Mouse (Mus musculus) lung, embryonic 14.5 days (tissue): ENCODE measurements at regions not wholly inside any gene's neighbourhood (a gene's known extent, or its start where the extent isn't known, plus 50 kb on each side); places are given as distances from the start of the nearest gene placed in this dataset.

ENCODE experiments used
- ATAC-seq: fragments of 200-750 bp; cut with Nextera tagmentation; 2 replicates; pipeline ENCODE4 v1.8.0; 2017; ENCODE audit warnings: mild to moderate bottlenecking, moderate TSS enrichment, moderate library complexity; ENCODE audit not compliant: insufficient read depth
- DNase-seq: peaks from one replicate; pipeline ENCODE4 v3.0.0-alpha.2; 2015
- H3K27ac ChIP-seq: fragments of 300-500 bp; sonication (generic); 2 replicates; pipeline ENCODE4 v1.5.1; 2014; ENCODE audit warnings: low read depth, mild to moderate bottlenecking, moderate library complexity
- H3K27me3 ChIP-seq: fragments of 300-500 bp; sonication (generic); 2 replicates; pipeline ENCODE4 v1.6.1; 2014; ENCODE audit warnings: low read length, control low read depth; ENCODE audit not compliant: insufficient read depth
- H3K36me3 ChIP-seq: fragments of 300-500 bp; sonication (generic); 2 replicates; pipeline ENCODE4 v1.6.1; 2014; ENCODE audit warnings: control low read depth; ENCODE audit not compliant: insufficient read depth
- H3K4me1 ChIP-seq: fragments of 300-500 bp; sonication (generic); 2 replicates; pipeline ENCODE4 v1.6.1; 2014; ENCODE audit warnings: antibody characterized with exemption, control low read depth; ENCODE audit not compliant: insufficient read depth
- H3K4me2 ChIP-seq: fragments of 300-500 bp; sonication (generic); 2 replicates; pipeline ENCODE4 v1.6.1; 2014; ENCODE audit warnings: mild to moderate bottlenecking
- H3K4me3 ChIP-seq: fragments of 300-500 bp; sonication (generic); 2 replicates; pipeline ENCODE4 v1.5.1; 2014; ENCODE audit warnings: low read depth, low read length
- H3K9ac ChIP-seq: fragments of 300-500 bp; sonication (generic); 2 replicates; pipeline ENCODE4 v1.6.1; 2014
- H3K9me3 ChIP-seq: fragments of 300-500 bp; sonication (generic); 2 replicates; pipeline ENCODE4 v1.6.1; 2016; ENCODE audit warnings: low read depth, low read length, control low read depth
- CTCF ChIP-seq: IDR thresholded peaks from 2 replicates; pipeline ENCODE4 v1.5.1; 2016; ENCODE audit warnings: antibody characterized with exemption, low read depth
- WGBS: fragments of 180-500 bp; shearing (Covaris S2); extraction: QIAGEN DNeasy Blood & Tissue Kit; methylation state at CpG from one replicate; pipeline ENCODE4 v1.1.7; 2014; 5-methylcytosine and 5-hydroxymethylcytosine counted together

DNA sequence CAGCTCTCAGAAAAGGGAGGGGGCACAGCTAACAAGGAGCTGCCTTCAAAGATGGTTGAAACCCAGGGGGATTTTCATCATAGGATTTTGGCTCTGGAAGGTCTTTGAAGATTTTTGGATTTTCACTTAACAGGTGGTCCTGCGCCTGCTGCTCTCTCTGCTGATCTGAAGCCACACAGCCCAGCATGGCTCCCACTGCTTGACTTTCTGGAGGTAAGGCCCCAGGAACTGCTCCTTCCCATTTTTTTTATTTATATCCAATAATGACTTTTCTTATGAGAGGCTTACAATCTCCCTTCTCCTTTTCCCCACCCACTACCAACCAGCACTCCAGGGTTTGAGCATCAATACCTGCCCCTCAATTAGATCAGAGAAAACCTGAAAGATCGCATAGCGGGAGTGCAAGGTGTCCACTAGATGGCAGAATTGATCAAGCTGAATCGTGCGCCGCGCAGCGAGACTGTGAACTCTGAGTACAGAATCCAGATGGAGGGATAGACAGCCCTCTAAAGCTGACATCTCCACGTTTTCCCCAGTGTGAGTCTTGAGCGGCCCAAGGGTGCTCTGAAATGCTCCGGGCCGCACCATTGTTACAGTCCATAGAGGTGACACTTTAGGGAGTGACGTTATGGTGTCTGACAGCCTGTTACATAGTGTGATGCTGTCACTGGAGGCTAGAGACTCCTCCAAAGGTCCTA is 194.6 kb upstream of the Ednrb start:
- peak overlapping the region; percentile 7; the same call in 1 of the 2 replicates for H3K4me2 ChIP-seq
- H3K27ac ChIP-seq = no peak overlapping the region
- H3K36me3 ChIP-seq = no peaks in the 10 kb centered on the region
- WGBS = 10% methylated on average over 13 of the region's 13 CpGs
- peak; percentile 89 for TF ChIP-seq CTCF
- H3K9ac ChIP-seq = no peak overlapping the region
- no peak overlapping the region for H3K4me3 ChIP-seq
- H3K9me3 ChIP-seq = no peaks in the 10 kb centered on the region
- DNase-seq (peak; percentile 91), ATAC-seq (peak; percentile 76)
- no peaks in the 10 kb centered on the region for H3K4me1 ChIP-seq
- H3K27me3 ChIP-seq = no peaks in the 10 kb centered on the region

DNA sequence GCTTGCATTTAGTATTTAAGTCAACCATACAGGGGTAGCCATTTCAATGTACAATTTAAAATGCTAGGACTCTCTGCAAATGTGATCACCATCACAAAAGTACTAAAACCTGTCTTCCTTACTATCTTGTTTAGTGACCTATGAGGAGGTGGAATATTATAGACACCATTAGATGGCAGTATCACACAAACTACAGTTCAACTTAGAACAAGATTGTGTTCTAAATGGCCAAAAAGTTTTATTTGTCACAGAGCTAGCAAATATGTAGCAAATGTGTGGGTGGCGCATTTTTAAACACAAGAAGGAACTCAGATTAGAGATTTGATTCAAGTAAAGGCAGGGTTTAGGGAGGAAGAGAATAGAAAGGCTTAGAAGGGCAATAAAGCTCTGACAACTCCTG is 189.4 kb upstream of the Ednrb start:
- ATAC-seq = no peak
- peak; percentile 74 for DNase-seq
- Histone ChIP-seq H3K36me3 (no peaks in the 10 kb centered on the region), H3K4me2 (no peak overlapping the region), H3K27ac (no peak overlapping the region), H3K9ac (no peak overlapping the region), H3K9me3 (no peaks in the 10 kb centered on the region), H3K4me3 (no peak overlapping the region), H3K4me1 (no peaks in the 10 kb centered on the region), H3K27me3 (no peaks in the 10 kb centered on the region)
- WGBS = 37% methylated on average over 1 of the region's 1 CpGs
- peak; percentile 52 for TF ChIP-seq CTCF

DNA sequence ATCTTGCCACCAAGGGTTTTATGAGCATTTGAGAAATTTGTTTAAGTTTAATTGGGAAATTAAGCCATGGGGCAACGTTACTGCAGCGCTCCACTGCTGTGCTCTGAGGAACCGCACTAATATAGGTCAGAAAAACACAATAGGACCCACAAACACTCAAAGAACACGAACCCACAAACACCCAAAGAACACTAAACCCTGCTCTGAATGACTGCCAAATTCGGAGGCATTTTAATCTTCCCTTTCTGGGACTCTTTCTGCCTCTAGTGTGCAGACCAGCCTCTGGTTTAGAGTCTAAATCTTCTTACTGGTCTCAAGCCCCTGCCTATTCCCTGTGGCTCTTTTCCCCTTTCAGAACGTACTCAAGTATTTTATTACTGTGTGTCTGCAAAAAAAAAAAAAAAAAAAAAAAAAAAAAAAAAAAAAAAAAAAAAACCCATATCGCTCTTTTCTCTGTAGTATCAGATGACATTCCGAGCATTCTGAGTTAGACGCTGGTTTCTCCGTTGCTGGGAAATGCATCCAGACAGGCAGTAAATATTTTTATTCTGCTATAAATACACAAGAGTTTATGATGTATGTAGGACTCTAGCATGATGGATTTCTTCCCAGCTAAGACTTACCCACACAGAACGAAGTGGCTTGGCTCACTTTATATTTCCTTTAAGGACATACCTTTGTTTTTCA is 186.7 kb upstream of the Ednrb start:
- 45% methylated on average over 11 of the region's 11 CpGs for WGBS
- no peak for ATAC-seq
- no peaks in the 10 kb centered on the region for H3K4me1 ChIP-seq
- H3K36me3 ChIP-seq = no peaks in the 10 kb centered on the region
- H3K9me3 ChIP-seq = no peaks in the 10 kb centered on the region
- H3K4me3 ChIP-seq = no peak overlapping the region
- no peaks in the 10 kb centered on the region for H3K27me3 ChIP-seq
- no peak overlapping the region for H3K27ac ChIP-seq
- no peak for TF ChIP-seq CTCF
- peak; percentile 45 for DNase-seq
- no peak overlapping the region for H3K4me2 ChIP-seq
- H3K9ac ChIP-seq = no peak overlapping the region

DNA sequence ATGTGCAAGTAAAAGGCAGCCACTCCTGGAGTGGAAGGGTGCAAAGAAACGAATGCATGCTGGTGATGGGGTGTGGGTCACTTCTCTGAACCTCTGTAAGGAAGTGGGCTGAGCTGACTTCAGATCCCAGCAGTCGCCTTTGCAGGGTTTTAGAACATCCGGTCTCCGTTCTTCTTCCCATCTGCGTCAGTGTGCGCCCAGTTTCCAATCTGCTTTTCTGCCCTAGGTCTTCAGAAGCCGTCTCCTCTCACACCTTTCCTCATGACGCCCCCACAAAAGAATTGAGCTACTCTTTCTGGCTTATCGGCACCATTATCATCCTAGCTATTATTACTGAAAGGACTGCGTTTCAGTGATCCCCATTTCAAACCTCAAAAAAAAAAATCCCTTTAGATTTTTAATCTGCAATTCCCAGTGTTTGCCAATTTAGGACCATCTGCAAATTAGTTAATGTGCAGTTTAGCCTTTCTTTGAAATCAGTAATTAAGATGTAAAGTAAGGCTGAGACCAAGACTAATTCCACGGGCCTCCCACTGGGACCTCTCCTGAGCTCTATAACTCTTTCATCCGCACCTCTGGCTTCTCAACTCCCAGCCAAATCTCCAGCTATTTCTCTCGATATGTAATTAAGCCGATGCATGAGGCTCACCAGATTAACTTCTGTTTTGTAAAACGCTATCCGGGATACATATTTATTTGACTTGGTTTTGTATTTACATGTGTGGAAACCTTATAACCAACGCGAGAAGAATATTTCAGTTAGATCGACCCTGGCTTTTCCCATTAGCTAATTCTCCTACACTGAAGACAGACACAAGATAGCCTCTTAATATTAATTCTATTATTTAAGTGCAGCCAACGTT is 185.7 kb upstream of the Ednrb start:
- no peak overlapping the region for H3K27ac ChIP-seq
- no peaks in the 10 kb centered on the region for H3K9me3 ChIP-seq
- no peak overlapping the region for H3K4me2 ChIP-seq
- no peak for ATAC-seq
- no peak overlapping the region for H3K9ac ChIP-seq
- 53% methylated on average over 20 of the region's 20 CpGs for WGBS
- no peak for DNase-seq
- H3K27me3 ChIP-seq = no peaks in the 10 kb centered on the region
- no peaks in the 10 kb centered on the region for H3K36me3 ChIP-seq
- H3K4me3 ChIP-seq = no peak overlapping the region
- no peaks in the 10 kb centered on the region for H3K4me1 ChIP-seq
- TF ChIP-seq CTCF = no peak

DNA sequence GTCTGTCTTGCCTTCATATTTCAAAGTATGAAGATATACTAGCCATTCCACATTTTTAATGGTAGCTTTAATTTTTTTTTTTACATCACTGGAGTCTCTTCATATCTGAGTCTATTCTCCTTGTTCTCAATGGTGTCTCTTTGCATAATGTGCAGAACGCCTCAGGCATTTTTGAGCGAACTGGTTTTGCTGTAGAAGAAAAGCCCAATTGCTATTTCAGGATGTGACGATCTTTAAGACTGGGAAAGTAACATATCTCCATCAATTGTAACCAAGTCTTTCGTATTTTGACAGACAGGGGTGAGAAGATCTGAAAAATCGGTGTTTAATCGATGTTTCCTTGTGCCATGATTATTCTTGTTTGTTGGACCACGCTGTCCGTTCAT is 183.7 kb upstream of the Ednrb start:
- Histone ChIP-seq H3K9ac (no peak overlapping the region), H3K4me3 (no peak overlapping the region), H3K4me2 (no peak overlapping the region), H3K36me3 (no peaks in the 10 kb centered on the region), H3K4me1 (no peaks in the 10 kb centered on the region), H3K27me3 (no peaks in the 10 kb centered on the region), H3K27ac (no peak overlapping the region), H3K9me3 (no peaks in the 10 kb centered on the region)
- DNase-seq = no peak
- no peak for TF ChIP-seq CTCF
- no peak for ATAC-seq
- WGBS = 93% methylated on average over 8 of the region's 8 CpGs

DNA sequence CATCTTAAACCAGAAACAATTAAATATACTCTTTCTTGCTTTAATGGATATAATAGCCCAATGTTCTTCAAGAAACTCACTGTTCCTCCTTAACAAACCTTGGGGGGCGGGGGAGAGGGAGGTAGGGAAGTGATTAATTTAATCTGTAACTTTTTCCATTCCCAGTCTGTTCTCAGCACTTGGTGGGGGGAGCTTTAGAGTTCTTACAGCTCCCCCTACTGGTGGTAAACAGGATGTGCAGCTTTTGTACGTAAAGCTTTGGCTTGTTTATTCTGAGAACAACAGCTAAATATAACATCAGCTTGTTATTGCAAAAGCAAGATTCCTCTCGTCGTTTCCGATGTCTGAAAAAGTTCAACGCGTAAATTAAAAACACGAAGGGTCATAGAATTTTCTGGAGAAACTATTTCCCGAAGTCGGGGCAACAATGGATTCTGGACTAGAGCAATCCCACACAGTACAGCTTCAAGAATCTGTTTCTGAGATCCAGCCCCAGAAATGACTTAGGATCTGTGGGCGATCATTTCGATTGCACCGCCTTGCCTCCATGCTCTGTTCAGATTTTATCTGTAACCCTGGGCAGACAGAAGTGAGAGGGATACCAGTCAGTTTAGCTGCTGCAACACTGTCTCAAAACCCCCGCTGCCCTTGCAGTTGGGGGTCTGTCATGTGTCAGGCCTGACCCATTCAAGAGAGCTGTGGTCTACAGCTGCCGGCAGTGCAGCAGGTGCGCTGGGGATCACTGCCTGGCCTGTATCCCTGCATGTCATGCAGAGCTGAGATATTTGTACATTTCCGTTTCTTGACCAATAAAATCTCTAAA is 183.1 kb upstream of the Ednrb start:
- DNase-seq (peak; percentile 94), ATAC-seq (peak; percentile 82)
- H3K27ac ChIP-seq = no peak overlapping the region
- H3K4me2 ChIP-seq = no peak overlapping the region
- H3K9ac ChIP-seq = no peak overlapping the region
- 28% methylated on average over 17 of the region's 17 CpGs for WGBS
- no peaks in the 10 kb centered on the region for H3K36me3 ChIP-seq
- H3K9me3 ChIP-seq = no peaks in the 10 kb centered on the region
- H3K4me3 ChIP-seq = no peak overlapping the region
- no peaks in the 10 kb centered on the region for H3K27me3 ChIP-seq
- no peaks in the 10 kb centered on the region for H3K4me1 ChIP-seq
- peak; percentile 87 for TF ChIP-seq CTCF
